Comparison of ENCODE assay signal across 8 mouse cellular contexts in genomic region chr1:155025862-155026478, GRCm38 (mm10).
A peak's percentile ranks its signal among the peaks of the same experiment; 100 is the strongest.
DNase-seq lines count a peak whose midpoint lies in the region; ATAC-seq and TF ChIP-seq lines count a peak whose summit lies in the region.

No protein-coding gene starts in this region.

- H3K4me3 ChIP-seq in kidney, adult 2 months (ENCODE audit: insufficient read depth, low read depth, low read length), result no peak overlapping the region
- H3K4me3 ChIP-seq in limb, embryonic 10.5 days, result no peak overlapping the region

- WGBS in kidney, adult 2 months, result 16% methylated on average over 5 of the region's 5 CpGs
- WGBS in limb, embryonic 10.5 days, result 10% methylated on average over 5 of the region's 5 CpGs

- peaks cover 5% of the 10 kb centered on the region; the same call in 1 of the 2 replicates for H3K4me1 ChIP-seq in kidney, adult 2 months (ENCODE audit: control insufficient read depth, insufficient read depth, low read length)
- H3K4me1 ChIP-seq in limb, embryonic 10.5 days, result peaks cover 40% of the 10 kb centered on the region

- no peaks in the 10 kb centered on the region for H3K9me3 ChIP-seq in limb, embryonic 10.5 days (replicated peaks)

- DNase-seq in 416B (ENCODE audit: low read depth) (peak; percentile 77), ZHBTc4 (ENCODE audit: low read depth, low spot score) (peak; percentile 74)
- peak; percentile 65 to 87 for DNase-seq in cerebellum, postnatal 4 days (ENCODE audit: low spot score in 2 of 2)
- peak; percentile 49 to 59 for DNase-seq in gastrocnemius, adult 8-10 months (ENCODE audit: low spot score in 2 of 2)
- DNase-seq in kidney, adult 2 months, result peak; percentile 86
- peak; percentile 80 for DNase-seq in limb, embryonic 10.5 days (ENCODE audit: low spot score)
- DNase-seq in splenic B cell, adult 2 months (ENCODE audit: low read depth, low spot score), result peak; percentile 89

- no peak overlapping the region for H3K27ac ChIP-seq in kidney, adult 2 months (ENCODE audit: insufficient read depth, low read depth, low read length)
- H3K27ac ChIP-seq in limb, embryonic 10.5 days, result peak overlapping the region; percentile 53; the same call in 1 of the 2 replicates

- TF ChIP-seq POLR2A in kidney, adult 2 months (IDR thresholded peaks at IDR 0.05; ENCODE audit: low read depth, low read length), result no peak

- TF ChIP-seq CTCF in kidney, adult 2 months (conservative IDR thresholded peaks at IDR 0.05; ENCODE audit: insufficient read depth, insufficient read length, low read depth, low read length), result peak; percentile 58

- peak; percentile 60; the same call in 1 of the 2 replicates for ATAC-seq in monocyte, adult 5-6 weeks (replicated peaks; ENCODE audit: insufficient number of reproducible peaks, low FRiP score, low TSS enrichment, poor library complexity, severe bottlenecking)

- H3K27me3 ChIP-seq in kidney, adult 2 months (replicated peaks; ENCODE audit: control insufficient read depth, insufficient read depth, low read length), result no peaks in the 10 kb centered on the region
- H3K27me3 ChIP-seq in limb, embryonic 10.5 days (ENCODE audit: low read depth, poor library complexity, severe bottlenecking), result peaks cover 10% of the 10 kb centered on the region; the same call in 1 of the 2 replicates
- H3K27me3 ChIP-seq in splenic B cell, adult 2 months (ENCODE audit: control insufficient read depth, insufficient read depth, low read length, poor library complexity, severe bottlenecking), result no peaks in the 10 kb centered on the region

- no peaks in the 10 kb centered on the region for H3K36me3 ChIP-seq in kidney, adult 2 months (ENCODE audit: control insufficient read depth, insufficient read depth, low read length)
- no peaks in the 10 kb centered on the region for H3K36me3 ChIP-seq in limb, embryonic 10.5 days
- no peaks in the 10 kb centered on the region for H3K36me3 ChIP-seq in splenic B cell, adult 2 months (ENCODE audit: control insufficient read depth, insufficient read depth, low read length, poor library complexity, severe bottlenecking)
